Mouse (Mus musculus) common myeloid progenitor, adult 5-6 weeks (primary cell): Measurements from ENCODE around the gene Tcf19. TPM values are rescaled to one million over a fixed set of nuclear protein-coding genes. Genes with fewer than 3 reads are reported as not detected.

Experiments used
- ATAC-seq: replicated peaks from 2 replicates; pipeline ENCODE4 v1.8.0; 2016; ENCODE audit warnings: low read depth, mild to moderate bottlenecking, moderate TSS enrichment, inconsistent platforms; ENCODE audit not compliant: poor library complexity, severe bottlenecking
- total RNA-seq: library from RNA; stranded (forward); fragments of 200-1000, 187-1606 nt; gene quantifications from 2 replicates; pipeline ENCODE4 v1.2.3, GENCODE M21; 2017

Gene Tcf19
- total RNA-seq, 1 experiment from 2014 or later: 10.5 TPM

DNA sequence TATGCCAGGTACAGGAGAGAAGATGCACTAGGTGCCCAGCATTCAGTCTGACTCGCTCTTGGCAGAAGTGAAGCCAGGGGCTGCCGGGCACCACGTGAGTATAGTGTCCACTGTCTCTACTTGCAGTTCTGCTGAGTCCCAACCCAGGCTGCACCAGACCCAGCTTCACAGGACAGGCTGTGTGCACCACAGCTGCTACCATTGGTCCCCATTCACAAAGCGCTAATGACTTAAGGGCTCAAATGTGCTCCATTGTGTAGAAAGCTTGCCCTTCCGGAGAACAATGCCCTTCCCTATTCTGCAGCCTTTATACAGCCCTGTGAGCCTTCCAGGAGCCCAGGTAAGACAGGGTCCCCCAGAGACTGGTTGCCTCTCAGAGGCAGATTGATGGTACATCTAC lies 26.3 kb downstream of the Tcf19 start:
- ATAC-seq: no peak

DNA sequence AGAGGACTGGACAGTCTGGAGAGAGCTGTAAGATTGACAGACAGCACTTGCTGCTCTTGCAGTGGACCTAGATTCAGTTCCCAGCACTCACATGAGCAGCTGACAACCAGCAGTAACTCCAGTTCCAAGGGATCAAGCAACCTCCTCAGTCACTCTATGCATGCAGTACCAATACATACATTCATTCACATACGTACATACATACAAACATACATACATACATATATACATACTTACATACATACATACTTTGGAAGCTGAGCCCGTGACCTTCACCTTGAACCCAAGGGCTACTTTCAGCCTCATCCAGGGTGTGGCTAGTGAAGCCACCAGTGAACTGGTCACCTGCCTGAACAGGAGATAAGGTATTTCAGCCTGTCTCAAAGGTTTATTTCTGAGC lies 28.6 kb downstream of the Tcf19 start:
- no peak for ATAC-seq

DNA sequence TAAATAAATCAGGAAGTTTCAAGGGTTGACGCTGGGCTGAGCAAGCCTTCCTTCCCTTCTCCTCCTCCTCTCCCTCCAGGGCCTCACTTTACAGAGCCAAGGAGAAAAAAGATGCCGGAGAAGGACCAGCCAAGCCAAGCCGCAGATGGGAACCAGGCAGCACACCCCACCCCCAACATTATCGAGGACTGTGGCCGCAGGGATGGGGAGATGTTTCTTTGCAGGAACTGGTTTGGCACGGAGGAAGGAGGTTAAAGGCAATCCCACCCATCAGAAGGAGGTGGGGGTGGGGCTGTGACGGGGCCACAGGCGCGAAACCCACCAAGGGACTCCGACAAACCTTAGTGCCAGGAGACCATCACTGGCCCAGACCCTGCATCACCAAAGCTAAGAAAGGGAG lies 29.9 kb downstream of the Tcf19 start:
- no peak for ATAC-seq

DNA sequence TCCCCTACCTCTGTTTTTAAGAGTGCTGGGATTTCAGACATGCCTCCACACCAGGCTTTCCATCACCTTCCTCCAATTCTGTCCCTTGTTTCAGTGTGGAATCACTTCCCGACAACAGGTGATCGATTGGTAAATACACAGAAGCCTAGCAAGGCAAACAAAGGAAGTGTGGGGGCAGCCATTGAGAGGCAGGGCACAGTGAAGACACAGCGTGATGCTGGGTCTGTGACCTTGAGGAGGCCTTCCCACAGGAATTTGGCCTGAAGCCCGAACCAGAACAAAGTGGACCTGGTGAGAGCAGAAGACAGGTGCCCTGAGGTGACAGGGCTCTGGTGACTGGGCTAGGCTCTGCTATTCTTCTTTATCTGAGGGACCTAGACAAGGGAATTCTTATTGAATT lies 30.9 kb downstream of the Tcf19 start:
- ATAC-seq: no peak

DNA sequence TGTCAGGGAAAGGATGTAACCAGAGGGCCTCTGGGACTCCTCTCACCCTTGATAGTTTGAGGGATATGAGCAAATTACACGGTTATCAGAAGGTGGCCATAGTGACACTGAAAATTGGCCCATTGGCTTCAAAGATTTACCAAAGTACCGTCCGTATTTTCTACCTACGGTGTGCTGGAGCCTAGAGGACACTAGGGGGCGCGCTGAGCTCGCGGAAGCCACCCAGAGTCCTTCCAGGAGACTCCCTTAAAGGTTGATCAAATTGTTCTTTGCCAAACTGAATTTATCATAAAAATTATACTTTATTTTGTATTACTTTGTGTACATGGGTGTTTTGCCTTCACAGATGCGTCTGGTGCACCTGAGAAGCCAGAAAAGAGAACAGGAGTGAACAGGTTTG lies 32.6 kb downstream of the Tcf19 start:
- peak; percentile 77 for ATAC-seq

DNA sequence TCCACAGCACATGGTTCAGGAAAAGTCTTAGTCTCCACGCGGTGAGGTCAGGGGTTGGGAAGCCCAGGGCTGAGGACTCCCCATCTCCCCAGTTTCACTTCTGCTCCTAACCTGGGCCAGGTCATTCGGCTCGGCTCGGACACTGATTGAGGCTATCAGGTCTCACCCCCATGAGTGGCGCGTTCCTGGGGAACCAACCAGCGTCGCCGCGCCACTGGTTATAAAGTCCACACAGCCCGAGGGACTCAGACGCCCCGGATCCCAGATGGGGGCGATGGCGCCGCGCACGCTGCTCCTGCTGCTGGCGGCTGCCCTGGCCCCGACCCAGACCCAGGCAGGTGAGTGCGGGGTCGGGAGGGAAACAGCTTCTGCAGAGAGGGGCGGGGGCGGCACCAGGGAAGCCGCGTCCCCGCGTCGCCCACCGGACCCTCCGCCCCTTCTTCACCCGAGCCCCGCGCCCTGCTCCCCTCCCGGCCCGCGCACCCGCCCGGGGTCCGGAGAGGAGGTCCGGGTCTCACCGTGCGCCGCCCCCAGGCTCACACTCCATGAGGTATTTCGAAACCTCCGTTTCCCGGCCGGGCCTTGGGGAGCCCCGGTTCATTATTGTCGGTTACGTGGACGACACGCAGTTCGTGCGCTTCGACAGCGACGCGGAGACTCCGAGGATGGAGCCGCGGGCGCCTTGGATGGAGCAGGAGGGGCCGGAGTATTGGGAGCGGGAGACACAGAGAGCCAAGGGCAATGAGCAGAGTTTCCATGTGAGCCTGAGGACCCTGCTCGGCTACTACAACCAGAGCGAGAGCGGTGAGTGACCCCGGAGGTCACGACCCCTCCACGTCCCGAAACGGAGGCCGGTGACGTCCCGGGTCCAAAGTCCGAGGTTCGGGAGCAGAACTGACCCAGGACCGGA lies 46.5 kb downstream of the Tcf19 start, which contains the start of gene H2-Q10:
H2-Q10 (plus strand) TSS at position 248 of the 910 bp plus-strand sequence.
- ATAC-seq: no peak

DNA sequence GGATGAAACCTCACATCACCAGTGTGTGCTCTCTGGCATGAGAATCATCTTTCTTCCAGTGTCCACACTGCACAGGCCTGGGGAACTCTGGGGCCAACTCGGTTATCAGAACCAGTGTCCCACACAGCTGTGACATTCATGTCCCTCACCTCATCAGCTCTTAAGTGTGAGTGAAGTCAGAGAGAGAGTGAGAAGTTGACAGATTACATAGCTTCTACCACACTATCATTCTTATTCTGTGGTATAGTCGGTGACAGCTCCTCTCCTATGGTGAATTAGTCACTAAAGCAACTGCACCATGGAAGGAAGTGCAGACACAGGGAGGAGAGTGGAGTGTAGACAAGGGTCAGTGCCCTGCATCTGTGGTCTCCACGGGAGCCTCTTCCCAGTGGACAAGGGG lies 47.7 kb downstream of the Tcf19 start:
- 0 out of 2 replicates have a peak, but pooled peaks have one; percentile 29 for ATAC-seq

DNA sequence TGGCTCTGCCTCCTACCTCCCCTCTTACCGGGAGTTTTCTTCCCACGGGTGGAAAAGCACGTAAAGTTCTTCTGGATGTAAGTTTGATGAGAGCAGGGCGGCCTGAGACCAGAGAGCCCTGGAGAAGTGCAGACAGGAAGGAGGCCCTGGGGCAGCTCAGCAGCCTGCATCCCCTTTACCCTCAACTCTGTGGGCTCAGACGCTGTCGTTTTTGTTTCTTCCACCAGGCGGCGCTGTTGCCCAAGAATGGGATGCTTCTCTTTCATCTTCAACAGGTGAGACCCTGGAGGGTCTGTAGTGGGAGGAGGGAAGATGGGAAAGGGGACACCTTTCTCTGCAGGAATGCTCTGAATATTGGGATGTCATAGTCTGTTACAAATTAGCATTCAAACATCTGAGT lies 51.0 kb downstream of the Tcf19 start:
- 0 out of 2 replicates have a peak, but pooled peaks have one; percentile 40 for ATAC-seq

Other genes starting within 250 kb of the Tcf19 start
- gene H2-Q1, start 196.4 kb downstream of the Tcf19 start, total RNA-seq: 0.05 TPM in 1 of 2 replicates, not detected in the other
- not detected in 2 replicates for gene H2-Q2, start 174.6 kb downstream of the Tcf19 start, total RNA-seq
- 53.3 and 55.3 TPM in 2 replicates for gene H2-Q4, start 137.2 kb downstream of the Tcf19 start, total RNA-seq
- gene H2-Q6, start 92.0 kb downstream of the Tcf19 start, total RNA-seq: 78.6 and 82.7 TPM in 2 replicates
- gene H2-Q7, start 77.7 kb downstream of the Tcf19 start, total RNA-seq: 68.1 and 79.8 TPM in 2 replicates
- gene H2-Q10, start 46.7 kb downstream of the Tcf19 start, total RNA-seq: 0.37 TPM in 1 of 2 replicates, not detected in the other
- gene Pou5f1, start 10.8 kb downstream of the Tcf19 start, total RNA-seq: not detected in 2 replicates
- 9.5 and 11.2 TPM in 2 replicates for gene Cchcr1, start 276 bp upstream of the Tcf19 start, total RNA-seq
- gene Psors1c2, start 16.4 kb upstream of the Tcf19 start, total RNA-seq: not detected in 2 replicates
- gene Cdsn, start 35.3 kb upstream of the Tcf19 start, total RNA-seq: not detected in 2 replicates
- not detected in 2 replicates for gene 2300002M23Rik, start 50.6 kb upstream of the Tcf19 start, total RNA-seq
- not detected in 2 replicates for gene Sfta2, start 84.7 kb upstream of the Tcf19 start, total RNA-seq
- gene Gm9573, start 109.8 kb upstream of the Tcf19 start, total RNA-seq: not detected in 2 replicates
- gene Mucl3, start 126.9 kb upstream of the Tcf19 start, total RNA-seq: not detected in 2 replicates
- gene Vars2, start 150.8 kb upstream of the Tcf19 start, total RNA-seq: 13.2 and 44.4 TPM in 2 replicates
- gene Gtf2h4, start 156.9 kb upstream of the Tcf19 start, total RNA-seq: 16.5 and 23.3 TPM in 2 replicates
- not detected in 2 replicates for gene Ddr1, start 187.8 kb upstream of the Tcf19 start, total RNA-seq